ENCODE assay signal across 8 mouse cellular contexts in genomic region chr5:122770806-122771261, GRCm38 (mm10). TPM values are rescaled to one million over a fixed set of nuclear protein-coding genes. Genes with fewer than 3 reads are reported as not detected.
DNase-seq lines count a peak whose midpoint lies in the region; ATAC-seq and TF ChIP-seq lines count a peak whose summit lies in the region.

No protein-coding gene starts in this region.

- no peak overlapping the region for H3K9ac ChIP-seq in intestine, embryonic 15.5 days
- peak overlapping the region; percentile 35 for H3K9ac ChIP-seq in liver, postnatal 0 days (replicated peaks)
- H3K9ac ChIP-seq in stomach, embryonic 14.5 days (replicated peaks; ENCODE audit: low read depth, low read length) = no peak overlapping the region

- no peaks in the 10 kb centered on the region for H3K27me3 ChIP-seq in intestine, embryonic 15.5 days (replicated peaks)
- no peaks in the 10 kb centered on the region for H3K27me3 ChIP-seq in liver, postnatal 0 days (ENCODE audit: insufficient read depth, low read length)
- no peaks in the 10 kb centered on the region for H3K27me3 ChIP-seq in stomach, embryonic 14.5 days (ENCODE audit: control insufficient read depth, insufficient read depth, low read length)

- H3K36me3 ChIP-seq in intestine, embryonic 15.5 days = no peaks in the 10 kb centered on the region
- H3K36me3 ChIP-seq in liver, postnatal 0 days (replicated peaks; ENCODE audit: insufficient read depth, low read length) = no peaks in the 10 kb centered on the region
- H3K36me3 ChIP-seq in stomach, embryonic 14.5 days (ENCODE audit: control insufficient read depth, insufficient read depth, low read length) = no peaks in the 10 kb centered on the region

- H3K9me3 ChIP-seq in intestine, embryonic 15.5 days = no peaks in the 10 kb centered on the region
- no peaks in the 10 kb centered on the region for H3K9me3 ChIP-seq in liver, postnatal 0 days (ENCODE audit: low read length)
- H3K9me3 ChIP-seq in stomach, embryonic 14.5 days (ENCODE audit: control insufficient read depth, low read depth, low read length) = no peaks in the 10 kb centered on the region

- H3K4me3 ChIP-seq in intestine, embryonic 15.5 days (replicated peaks) = no peak overlapping the region
- no peak overlapping the region for H3K4me3 ChIP-seq in liver, postnatal 0 days (ENCODE audit: low read depth, low read length)
- H3K4me3 ChIP-seq in stomach, embryonic 14.5 days (ENCODE audit: low read depth, low read length) = no peak overlapping the region

- H3K4me2 ChIP-seq in intestine, embryonic 15.5 days (replicated peaks) = no peak overlapping the region
- H3K4me2 ChIP-seq in liver, postnatal 0 days (ENCODE audit: low read depth, low read length) = peak overlapping the region; percentile 53
- no peak overlapping the region for H3K4me2 ChIP-seq in stomach, embryonic 14.5 days (replicated peaks; ENCODE audit: low read depth, low read length)

- DNase-seq in layer of hippocampus, adult 9-11 months = peak; percentile 73
- DNase-seq in layer of hippocampus, adult 9-10 months (ENCODE audit: low spot score) = no peak
- DNase-seq in adrenal gland, postnatal 36 days = peak; percentile 78 to 89
- DNase-seq in gastrocnemius, postnatal 10 days = peak; percentile 70
- peak; percentile 58 for DNase-seq in liver, postnatal 0 days
- no peak for DNase-seq in frontal cortex, adult 2 months (ENCODE audit: extremely low spot score in 1 of 2, low spot score in 1 of 2)

- WGBS in intestine, embryonic 15.5 days = 59% methylated on average over 10 of the region's 10 CpGs
- 33% methylated on average over 10 of the region's 10 CpGs for WGBS in liver, postnatal 0 days (ENCODE audit: insufficient replicate concordance)
- WGBS in stomach, embryonic 14.5 days = 49% methylated on average over 10 of the region's 10 CpGs

- ATAC-seq in intestine, embryonic 15.5 days = no peak
- peak; percentile 24; the same call in 1 of the 2 replicates for ATAC-seq in liver, postnatal 0 days
- no peak for ATAC-seq in stomach, embryonic 14.5 days (ENCODE audit: insufficient number of reproducible peaks, insufficient read depth, low FRiP score, low read depth)

- no peak for TF ChIP-seq EP300 in liver, postnatal 0 days (IDR thresholded peaks at IDR 0.05; ENCODE audit: low read depth)

- peak overlapping the region; percentile 59 for H3K27ac ChIP-seq in intestine, embryonic 15.5 days
- H3K27ac ChIP-seq in liver, postnatal 0 days (ENCODE audit: low read depth) = peak overlapping the region; percentile 85
- peak overlapping the region; percentile 59; the same call in 1 of the 2 replicates for H3K27ac ChIP-seq in stomach, embryonic 14.5 days (ENCODE audit: low read length)

- no peak for TF ChIP-seq CTCF in liver, postnatal 0 days (IDR thresholded peaks at IDR 0.05; ENCODE audit: low read depth)

- peaks cover 17% of the 10 kb centered on the region for H3K4me1 ChIP-seq in intestine, embryonic 15.5 days (replicated peaks)
- H3K4me1 ChIP-seq in liver, postnatal 0 days (ENCODE audit: insufficient read depth) = peaks cover 35% of the 10 kb centered on the region
- peaks cover 6% of the 10 kb centered on the region; the same call in 1 of the 2 replicates for H3K4me1 ChIP-seq in stomach, embryonic 14.5 days (ENCODE audit: control insufficient read depth, insufficient read depth, low read length)

RNA-seq across cellular contexts. Expression of gene Camkk2, which starts 8.4 kb away (rescaled TPM):
- total RNA-seq in adrenal gland, postnatal 36 days (2021) = 10 to 100 TPM; 25.3 to 25.9 TPM
- total RNA-seq in gastrocnemius, postnatal 10 days (2021) = 10 to 100 TPM in 1 of 2 experiments, 1 to 10 TPM in 1; 9.7 to 15.6 TPM
- polyA plus RNA-seq in intestine, embryonic 15.5 days (2015; fragmentation: Nextera tagmentation; extraction: Ambion mirVana) = 20.5 and 23.8 TPM in 2 replicates
- polyA plus RNA-seq in liver, postnatal 0 days (2015; fragmentation: Nextera tagmentation; extraction: Ambion mirVana) = 9.7 and 10.6 TPM in 2 replicates
- 25.7 and 28.2 TPM in 2 replicates for polyA plus RNA-seq in stomach, embryonic 14.5 days (2014; fragmentation: Nextera tagmentation; extraction: Ambion mirVana)
- 193 and 204 TPM in 2 replicates for polyA plus RNA-seq in frontal cortex, adult 2 months (2012; rRNA removed)

RNA-seq across cellular contexts. Expression of gene Anapc5, which starts 50.3 kb away (rescaled TPM):
- total RNA-seq in adrenal gland, postnatal 36 days (2021) = 100 to 1,000 TPM; 154 to 181 TPM
- total RNA-seq in gastrocnemius, postnatal 10 days (2021) = 100 to 1,000 TPM; 160 to 179 TPM
- 362 and 376 TPM in 2 replicates for polyA plus RNA-seq in intestine, embryonic 15.5 days (2015; fragmentation: Nextera tagmentation; extraction: Ambion mirVana)
- 103 and 117 TPM in 2 replicates for polyA plus RNA-seq in liver, postnatal 0 days (2015; fragmentation: Nextera tagmentation; extraction: Ambion mirVana)
- polyA plus RNA-seq in stomach, embryonic 14.5 days (2014; fragmentation: Nextera tagmentation; extraction: Ambion mirVana) = 478 and 484 TPM in 2 replicates
- polyA plus RNA-seq in frontal cortex, adult 2 months (2012; rRNA removed) = 399 and 447 TPM in 2 replicates

Comparison
In these comparisons a context has a peak if more than half of its experiments do, and no peak if none do; other contexts are left out.
1. DNase-seq: peak in layer of hippocampus, adult 9-11 months (single experiment), adrenal gland, postnatal 36 days (2 of 2), gastrocnemius, postnatal 10 days (single experiment) and liver, postnatal 0 days (single experiment); none in layer of hippocampus, adult 9-10 months (single experiment) and frontal cortex, adult 2 months (0 of 2).
2. Peak in every context shown above with its lines, with median percentiles within 50 percentile points of each other: H3K27ac ChIP-seq.